Mouse (Mus musculus) MEL (cell line): ENCODE measurements around the gene Abca2. TPM values are rescaled to one million over a fixed set of nuclear protein-coding genes. Genes with fewer than 3 reads are reported as not detected.

Experiments used
- DNase-seq: peaks from one replicate; pipeline ENCODE4 v3.0.0; 2011; ENCODE audit warnings: low read depth, low spot score
- H3K27ac ChIP-seq: 2 replicates; pipeline ENCODE4 v1.5.1; 2012; ENCODE audit warnings: low read depth, mild to moderate bottlenecking, control low read depth, low read length, moderate library complexity; ENCODE audit not compliant: control insufficient read depth
- H3K27me3 ChIP-seq, 2 experiments: fragments of 150-350 bp in 1 of 2; sonication (generic) in 1 of 2; 2 replicates each; pipeline ENCODE4 v1.6.1; 2012; ENCODE audit warnings: low read length in 2 of 2, mild to moderate bottlenecking in 2 of 2, improper control_type of control experiment in 1 of 2, moderate library complexity in 1 of 2; ENCODE audit not compliant: insufficient read depth in 2 of 2, control insufficient read depth in 1 of 2
- H3K36me3 ChIP-seq, 2 experiments: 2 replicates each; pipeline ENCODE4 v1.6.1; 2012 to 2014; ENCODE audit warnings: low read length in 2 of 2, improper control_type of control experiment in 1 of 2, inconsistent platforms in 1 of 2, mild to moderate bottlenecking in 1 of 2; ENCODE audit not compliant: insufficient read depth in 2 of 2, control insufficient read depth in 1 of 2
- H3K4me1 ChIP-seq, 2 experiments: fragments of 150-350 bp in 1 of 2; sonication (generic) in 1 of 2; 2 replicates each; pipeline ENCODE4 v1.6.1; 2012; ENCODE audit warnings: low read length in 2 of 2, improper control_type of control experiment in 1 of 2, mild to moderate bottlenecking in 1 of 2; ENCODE audit not compliant: insufficient read depth in 2 of 2, control insufficient read depth in 1 of 2
- H3K4me3 ChIP-seq, 2 experiments: fragments of 150-350 bp in 1 of 2; sonication (generic) in 1 of 2; 2 replicates each; pipeline ENCODE4 v1.5.1; 2012; ENCODE audit warnings: low read depth in 2 of 2, low read length in 2 of 2, mild to moderate bottlenecking in 2 of 2, moderate library complexity in 2 of 2, control low read depth in 1 of 2, improper control_type of control experiment in 1 of 2; ENCODE audit not compliant: control insufficient read depth in 1 of 2, insufficient read depth in 1 of 2
- H3K79me2 ChIP-seq: 2 replicates; pipeline ENCODE4 v1.6.1; 2012; ENCODE audit warnings: mild to moderate bottlenecking, low read length, moderate library complexity; ENCODE audit not compliant: control insufficient read depth, poor library complexity, insufficient read depth
- H3K9ac ChIP-seq: 2 replicates; pipeline ENCODE4 v1.6.1; 2012; ENCODE audit warnings: low read depth, mild to moderate bottlenecking, control low read depth, low read length, moderate library complexity; ENCODE audit not compliant: control insufficient read depth, poor library complexity, severe bottlenecking
- H3K9me3 ChIP-seq: fragments of 150-350 bp; sonication (generic); replicated peaks from 2 replicates; pipeline ENCODE4 v1.6.1; 2012; ENCODE audit warnings: mild to moderate bottlenecking, low read length, improper control_type of control experiment, moderate library complexity; ENCODE audit not compliant: insufficient read depth
- CHD2 ChIP-seq: IDR thresholded peaks from 2 replicates; pipeline ENCODE4 v1.6.1; 2011; ENCODE audit warnings: low read length, improper control_type of control experiment
- ELF1 ChIP-seq: IDR thresholded peaks from 2 replicates; pipeline ENCODE4 v1.6.1; 2014; ENCODE audit warnings: low read depth, mild to moderate bottlenecking, inconsistent platforms, low read length, improper control_type of control experiment, moderate library complexity
- EP300 ChIP-seq, 2 experiments: IDR thresholded peaks; 2 replicates each; pipeline ENCODE4 v1.6.1; 2011; ENCODE audit warnings: improper control_type of control experiment in 2 of 2, low read length in 2 of 2, low read depth in 1 of 2, mild to moderate bottlenecking in 1 of 2
- GATA1 ChIP-seq: IDR thresholded peaks from 2 replicates; pipeline ENCODE4 v1.6.1; 2011; ENCODE audit warnings: low read depth, low read length, improper control_type of control experiment
- JUND ChIP-seq: IDR thresholded peaks from 2 replicates; pipeline ENCODE4 v1.6.1; 2011; ENCODE audit warnings: low read depth, mild to moderate bottlenecking, improper control_type of control experiment, low read length
- MAX ChIP-seq: IDR thresholded peaks from 2 replicates; pipeline ENCODE4 v1.6.1; 2011; ENCODE audit warnings: low read length, improper control_type of control experiment
- MAZ ChIP-seq: IDR thresholded peaks from 2 replicates; pipeline ENCODE4 v1.6.1; 2012; ENCODE audit warnings: low read depth, mild to moderate bottlenecking, inconsistent platforms, low read length, improper control_type of control experiment
- MEF2A ChIP-seq: IDR thresholded peaks from 2 replicates; pipeline ENCODE4 v1.6.1; 2014; ENCODE audit warnings: low read depth, mild to moderate bottlenecking, inconsistent platforms, low read length, improper control_type of control experiment; ENCODE audit not compliant: poor library complexity, insufficient replicate concordance, severe bottlenecking; ENCODE audit errors: extremely low read depth
- MYC ChIP-seq: IDR thresholded peaks from 2 replicates; pipeline ENCODE4 v1.6.1; 2011; ENCODE audit warnings: low read depth, mild to moderate bottlenecking, low read length, improper control_type of control experiment, moderate library complexity
- NRF1 ChIP-seq: IDR thresholded peaks from 2 replicates; pipeline ENCODE4 v1.6.1; 2014; ENCODE audit warnings: low read depth, mild to moderate bottlenecking, inconsistent platforms, low read length, improper control_type of control experiment, moderate library complexity; ENCODE audit not compliant: poor library complexity, insufficient read depth, severe bottlenecking
- POLR2A ChIP-seq, 2 experiments: IDR thresholded peaks; 2 replicates each; pipeline ENCODE4 v1.6.1; 2011 to 2012; ENCODE audit warnings: low read length in 2 of 2, mild to moderate bottlenecking in 2 of 2, control low read depth in 1 of 2, improper control_type of control experiment in 1 of 2, low read depth in 1 of 2, moderate library complexity in 1 of 2; ENCODE audit not compliant: control insufficient read depth in 1 of 2, insufficient read depth in 1 of 2, poor library complexity in 1 of 2
- POLR2AphosphoS5 ChIP-seq: IDR thresholded peaks from 2 replicates; pipeline ENCODE4 v1.6.1; 2012; ENCODE audit warnings: low read depth, borderline replicate concordance, mild to moderate bottlenecking, inconsistent platforms, low read length, moderate library complexity, mixed read lengths
- RAD21 ChIP-seq: IDR thresholded peaks from 2 replicates; pipeline ENCODE4 v1.6.1; 2011; ENCODE audit warnings: mild to moderate bottlenecking, low read depth, low read length, improper control_type of control experiment
- RCOR1 ChIP-seq: IDR thresholded peaks from 2 replicates; pipeline ENCODE4 v1.6.1; 2012; ENCODE audit warnings: low read depth, mild to moderate bottlenecking, inconsistent platforms, low read length, improper control_type of control experiment
- SIN3A ChIP-seq: IDR thresholded peaks from 2 replicates; pipeline ENCODE4 v1.6.1; 2012; ENCODE audit warnings: low read length, improper control_type of control experiment, inconsistent platforms
- SMC3 ChIP-seq: IDR thresholded peaks from 2 replicates; pipeline ENCODE4 v1.6.1; 2011; ENCODE audit warnings: low read depth, low read length, improper control_type of control experiment
- TAL1 ChIP-seq: IDR thresholded peaks from 2 replicates; pipeline ENCODE4 v1.6.1; 2012; ENCODE audit warnings: mild to moderate bottlenecking, inconsistent platforms, low read length, moderate library complexity, mixed read lengths
- TCF12 ChIP-seq: IDR thresholded peaks from 2 replicates; pipeline ENCODE4 v1.6.1; 2014; ENCODE audit warnings: low read depth, mild to moderate bottlenecking, inconsistent platforms, low read length, improper control_type of control experiment, moderate library complexity
- UBTF ChIP-seq: IDR thresholded peaks from 2 replicates; pipeline ENCODE4 v1.6.1; 2012; ENCODE audit warnings: low read depth, mild to moderate bottlenecking, inconsistent platforms, low read length, improper control_type of control experiment, moderate library complexity, borderline replicate concordance; ENCODE audit not compliant: insufficient read depth
- ZC3H11A ChIP-seq: IDR thresholded peaks from 2 replicates; pipeline ENCODE4 v1.6.1; 2012; ENCODE audit warnings: low read depth, mild to moderate bottlenecking, inconsistent platforms, low read length, improper control_type of control experiment
- ZMIZ1 ChIP-seq: IDR thresholded peaks from 2 replicates; pipeline ENCODE4 v1.6.1; 2012; ENCODE audit warnings: low read depth, mild to moderate bottlenecking, inconsistent platforms, low read length, improper control_type of control experiment, moderate library complexity
- polyA plus RNA-seq, 2 experiments: library from polyadenylated mRNA; stranded (reverse) in 1 of 2; unstranded in 1 of 2; fragments of >175 nt in 1 of 2; fragments of >200 nt in 1 of 2; gene quantifications; 2 replicates each; pipeline versions ENCODE4 v1.2.1 to v1.2.4; 2012; ENCODE audit warnings: low replicate concordance in 2 of 2, low read depth in 1 of 2; ENCODE audit not compliant: insufficient read length in 2 of 2, insufficient read depth in 1 of 2, missing spikeins in 1 of 2
- total RNA-seq: library from RNA; depleted of rRNA; stranded (reverse); fragments of 300-350 nt; gene quantifications from 2 replicates; pipeline ENCODE4 v1.2.3, GENCODE M21; 2012

The Abca2 gene
- total and polyA plus RNA-seq, 3 experiments: 10.4 to 42.2 TPM; not detected in 1

- Histone ChIP-seq H3K9ac (no peak overlapping the region), H3K9me3 (no peaks in the 10 kb centered on the region), H3K27me3 (peaks cover 2 to 10% of the 10 kb centered on the region in 2 experiments; a peak in 3 of 4 replicates), H3K4me3 (no peak overlapping the region), H3K36me3 (no peaks in the 10 kb centered on the region)
- TF ChIP-seq MYC: no peak
- TF ChIP-seq RCOR1: no peak
- no peak for TF ChIP-seq MEF2A
- TF ChIP-seq MAZ: no peak
- no peak for TF ChIP-seq POLR2AphosphoS5
- TF ChIP-seq JUND: no peak
- no peak for TF ChIP-seq EP300 (IDR thresholded peaks at IDR 0.05; ENCODE audit: low read depth in 1 of 2, low read length in 2 of 2)
- TF ChIP-seq, all 39 proteins: peak for 0
- no peak overlapping the region for H3K27ac ChIP-seq
- H3K4me1 ChIP-seq: no peaks in the 10 kb centered on the region
- no peaks in the 10 kb centered on the region for H3K79me2 ChIP-seq
- no peak for DNase-seq
Measured at GRCm38 (mm10) chr2:25488671-25489068, 60.2 kb downstream of the Abca2 start.

- TF ChIP-seq CHD2 (no peak), UBTF (no peak), TCF12 (no peak), GATA1 (no peak), RAD21 (no peak), MAZ (no peak), TAL1 (no peak), MEF2A (no peak), ZC3H11A (no peak), MAX (no peak), ELF1 (no peak), ZMIZ1 (no peak), POLR2A (IDR thresholded peaks at IDR 0.05; ENCODE audit: control insufficient read depth in 1 of 2, insufficient read depth in 1 of 2, low read depth in 1 of 2, low read length in 2 of 2, poor library complexity in 1 of 2) (no peak), SIN3A (no peak), EP300 (IDR thresholded peaks at IDR 0.05; ENCODE audit: low read depth in 1 of 2, low read length in 2 of 2) (no peak), NRF1 (no peak), SMC3 (no peak)
- Histone ChIP-seq H3K4me1 (peaks cover 5 to 9% of the 10 kb centered on the region in 2 experiments; a peak in 3 of 4 replicates), H3K79me2 (no peaks in the 10 kb centered on the region), H3K36me3 (peaks cover 0 to 8% of the 10 kb centered on the region in 2 experiments; a peak in 2 of 4 replicates), H3K9ac (no peak overlapping the region), H3K4me3 (no peak overlapping the region), H3K9me3 (no peaks in the 10 kb centered on the region), H3K27me3 (peaks cover 0 to 3% of the 10 kb centered on the region in 2 experiments; a peak in 3 of 4 replicates), H3K27ac (no peak overlapping the region)
- DNase-seq: no peak
Measured at GRCm38 (mm10) chr2:25492988-25493387, 64.5 kb downstream of the Abca2 start.
